Mouse (Mus musculus) A20 (cell line): ENCODE measurements around the gene Ntpcr.
A peak's percentile ranks its signal among the peaks of the same experiment; 100 is the strongest.

Source experiments
- DNase-seq: peaks from one replicate; pipeline ENCODE4 v3.0.0-alpha.2; 2011; ENCODE audit warnings: low read depth, low spot score

Ntpcr gene

DNA sequence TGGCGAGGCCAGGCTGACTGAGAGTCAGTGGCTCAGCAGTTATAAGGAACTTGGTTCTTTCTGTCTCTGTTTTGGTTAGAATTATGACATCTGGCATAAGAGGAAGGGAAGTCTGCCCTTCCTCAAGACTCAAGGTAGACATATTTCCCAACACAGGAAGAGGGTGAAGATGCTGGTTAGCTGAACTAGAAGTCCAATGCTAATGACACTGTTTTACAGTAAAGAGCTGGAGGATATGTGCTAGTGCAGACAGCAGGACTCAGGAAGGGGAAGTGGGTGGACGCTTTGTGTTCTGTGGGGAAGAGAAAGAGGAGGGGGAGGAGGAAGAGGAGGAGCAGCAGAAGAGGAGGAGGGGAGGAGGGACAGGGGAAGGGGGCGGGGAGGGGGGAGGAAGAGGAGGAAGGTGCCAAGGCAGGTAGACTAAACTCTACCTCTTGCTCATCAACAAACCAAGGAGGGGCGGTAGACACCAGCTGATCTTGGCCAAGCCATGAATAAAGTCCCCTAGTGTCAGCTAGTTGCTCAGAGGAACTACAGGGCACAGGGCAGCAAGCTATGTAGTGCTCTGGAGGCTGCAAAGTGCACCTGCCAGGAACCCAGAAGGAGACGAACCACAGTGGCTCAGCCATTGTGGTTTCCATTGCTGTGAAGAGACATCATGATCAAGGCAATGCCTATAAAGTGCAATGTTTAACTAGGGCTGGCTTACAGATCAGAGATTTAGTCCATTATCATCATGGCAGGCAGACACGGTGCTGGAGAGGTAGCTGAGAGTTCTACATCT lies 4.5 kb upstream of the Ntpcr start:
- peak; percentile 46 for DNase-seq

DNA sequence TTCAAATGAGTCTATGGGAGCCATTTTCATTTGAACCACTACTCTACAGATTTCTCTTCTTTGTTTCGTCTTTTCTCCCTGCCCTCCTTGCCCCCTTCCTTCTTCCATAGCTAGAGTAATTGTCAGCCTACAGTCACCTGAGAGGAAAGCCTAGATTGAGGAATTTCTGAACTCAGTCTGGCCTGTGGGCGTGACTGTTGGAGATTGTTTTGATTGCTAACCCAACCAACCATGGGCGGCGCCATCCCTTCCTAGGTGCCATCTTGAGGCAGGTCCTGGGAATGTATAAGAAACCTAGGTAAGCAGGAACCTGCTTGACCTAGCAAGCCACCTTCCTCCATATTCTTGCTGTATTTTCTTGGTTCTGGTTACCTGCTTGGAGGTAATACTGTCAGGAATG lies 3.6 kb upstream of the Ntpcr start:
- DNase-seq, result no peak

DNA sequence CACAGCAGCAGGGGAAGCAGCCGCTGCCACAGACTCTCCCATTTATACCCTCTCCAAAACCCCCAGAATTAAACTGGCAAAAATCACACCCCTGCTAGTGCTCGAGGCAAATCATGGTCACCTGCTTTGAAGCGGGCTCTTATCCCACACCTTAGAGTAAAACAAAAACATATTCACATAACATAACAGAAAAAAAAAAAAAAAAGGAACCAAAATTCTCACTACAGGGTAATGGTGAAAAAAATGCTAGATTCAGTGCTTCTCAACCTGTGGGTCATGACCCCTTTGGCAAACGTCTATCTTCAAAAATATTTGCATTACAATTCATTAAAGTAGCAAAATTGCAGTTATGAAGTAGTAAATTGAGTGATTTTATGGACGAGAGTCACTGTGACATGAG lies 2.8 kb upstream of the Ntpcr start:
- no peak for DNase-seq

DNA sequence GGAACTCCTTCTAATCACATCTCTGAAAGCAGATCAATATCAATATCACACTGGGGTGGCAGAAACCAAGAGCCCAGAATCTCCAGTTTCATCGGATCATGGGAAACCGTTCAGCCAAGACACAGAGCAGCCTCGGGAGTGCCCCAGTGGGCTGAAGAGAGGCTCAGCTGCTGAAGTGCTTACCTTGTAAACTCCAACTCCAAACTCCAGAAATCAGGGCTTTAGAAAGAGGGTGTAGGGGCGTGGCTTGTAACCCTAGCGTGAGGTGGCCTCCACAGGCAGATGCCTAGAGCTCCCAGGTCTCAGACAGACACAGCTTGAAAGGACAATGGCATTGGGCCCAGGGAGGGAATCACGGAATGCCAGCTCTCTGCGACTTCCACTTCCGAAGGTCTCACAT lies 2.0 kb upstream of the Ntpcr start:
- no peak for DNase-seq

DNA sequence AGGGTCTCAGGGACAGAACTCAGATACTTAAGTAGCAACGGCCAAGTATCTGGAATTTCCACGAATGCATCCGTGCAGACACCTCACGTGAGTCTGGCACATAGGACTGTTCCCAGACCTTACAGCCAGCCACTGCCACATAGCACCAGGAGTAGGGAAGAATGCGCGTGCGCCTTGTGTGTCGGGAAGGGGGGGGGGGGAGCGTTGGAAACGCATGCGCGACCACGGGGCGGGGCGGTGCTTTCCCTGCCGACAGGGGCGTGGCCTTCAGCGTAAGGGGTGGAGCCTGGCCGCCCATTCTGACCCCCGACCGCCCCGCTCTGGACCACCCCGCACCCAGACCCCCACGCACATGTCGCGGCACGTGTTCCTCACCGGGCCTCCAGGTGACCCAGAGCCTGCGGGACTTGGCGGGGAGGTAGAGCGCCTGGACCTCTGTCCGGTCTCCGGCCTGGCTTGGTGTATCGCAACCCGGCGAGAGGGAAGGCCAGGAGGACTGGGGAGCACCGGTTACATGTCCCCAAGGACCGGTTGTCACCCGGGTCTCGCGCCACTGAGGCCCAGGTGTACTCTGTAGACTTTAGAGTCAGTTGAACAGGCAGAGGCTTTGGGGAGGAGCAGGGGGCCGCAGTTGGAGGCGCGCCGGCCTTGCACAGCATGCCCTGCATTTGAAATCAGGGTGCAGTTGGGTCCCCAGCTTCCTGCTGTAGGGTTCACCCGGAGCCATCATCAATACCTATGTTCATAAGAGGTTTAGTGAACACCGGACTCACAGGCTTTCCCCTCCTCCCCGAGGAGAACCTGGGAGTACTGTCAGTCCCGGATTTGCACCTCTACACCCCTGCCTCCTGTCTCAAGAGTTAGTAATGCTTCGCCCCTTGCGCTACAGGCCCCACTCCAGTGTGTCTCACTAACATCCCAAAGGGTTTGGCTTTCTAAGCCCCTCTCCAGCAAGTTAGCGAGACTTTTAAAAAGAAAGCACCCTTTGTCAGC lies 4.5 kb downstream of the Ntpcr start:
- peak; percentile 77 for DNase-seq

DNA sequence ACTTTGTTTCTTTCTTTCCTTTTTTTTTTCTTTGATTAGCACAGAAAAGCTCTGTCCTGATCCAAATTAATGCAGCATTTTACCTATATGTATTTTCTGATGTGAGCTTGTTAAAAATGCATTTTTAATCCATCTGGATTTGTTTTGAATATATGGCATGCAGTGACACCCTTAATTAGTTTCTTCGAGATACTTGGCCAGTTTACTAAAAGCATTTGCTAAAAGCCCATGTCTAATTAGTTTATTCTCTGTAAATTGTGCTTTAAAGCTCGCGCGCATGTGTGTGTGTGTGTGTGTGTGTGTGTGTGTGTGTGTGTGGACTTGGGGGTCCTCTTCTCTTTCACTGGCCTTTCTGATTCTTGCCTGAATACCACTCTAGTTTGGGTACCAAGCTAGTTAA lies 9.2 kb downstream of the Ntpcr start:
- DNase-seq, result no peak

DNA sequence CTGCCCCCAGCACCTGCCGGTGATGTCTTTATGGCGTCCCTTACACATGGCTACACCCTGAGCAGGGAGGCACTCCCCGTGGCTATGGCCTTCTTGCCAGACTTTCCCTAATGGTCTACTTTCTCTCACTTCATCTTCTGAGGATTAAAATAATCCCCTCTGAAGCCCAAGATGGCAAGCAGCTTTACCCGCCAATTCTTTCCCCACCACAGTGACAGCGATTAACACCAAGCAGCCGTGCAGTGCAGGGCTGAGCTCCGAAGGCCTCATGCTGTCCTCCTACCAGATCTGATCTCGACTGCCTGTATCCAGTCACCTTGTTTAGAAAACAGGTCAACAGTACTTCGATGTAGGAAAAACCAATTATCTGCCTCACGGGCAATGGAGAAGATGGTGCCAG lies 10.9 kb downstream of the Ntpcr start:
- DNase-seq, result no peak

DNA sequence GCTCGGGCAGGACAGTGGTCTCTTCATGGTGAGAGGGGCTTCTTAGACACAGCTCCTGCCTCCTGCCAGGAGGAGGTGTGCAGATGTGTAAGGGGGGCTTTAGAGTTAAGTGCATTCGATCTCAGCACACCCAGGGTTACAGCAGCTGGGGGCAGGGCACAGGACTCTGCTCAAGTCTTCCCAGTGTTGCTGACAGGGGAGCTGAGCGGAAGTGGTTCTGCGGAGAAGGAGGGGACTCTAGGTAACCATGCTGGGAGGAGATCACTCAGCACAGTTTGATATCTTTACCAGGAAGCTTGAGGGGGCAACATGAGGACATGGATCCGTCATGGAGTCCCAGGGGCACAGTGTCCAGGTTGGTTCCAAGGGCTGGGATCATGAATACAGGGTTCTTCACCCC lies 11.6 kb downstream of the Ntpcr start:
- DNase-seq, result no peak

DNA sequence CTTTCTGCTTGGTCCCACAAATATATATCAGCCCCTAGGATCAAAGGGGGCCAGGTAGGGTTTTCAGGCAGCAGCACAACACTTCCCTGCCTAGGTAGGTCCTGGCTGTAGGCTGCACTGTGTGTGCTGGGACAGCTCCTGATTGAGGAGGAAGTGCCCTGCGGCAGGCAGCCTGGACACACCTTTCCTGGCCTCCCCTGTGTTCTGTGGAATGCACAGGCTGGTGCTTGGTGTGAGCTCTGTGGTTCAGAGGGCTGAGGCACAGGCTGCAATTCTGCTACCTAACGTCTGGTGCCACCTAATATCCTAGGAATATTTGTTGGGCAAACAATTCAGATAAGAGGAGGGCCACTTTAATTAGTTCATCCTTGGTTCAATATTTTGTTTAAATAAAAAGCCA lies 12.1 kb downstream of the Ntpcr start:
- no peak for DNase-seq

DNA sequence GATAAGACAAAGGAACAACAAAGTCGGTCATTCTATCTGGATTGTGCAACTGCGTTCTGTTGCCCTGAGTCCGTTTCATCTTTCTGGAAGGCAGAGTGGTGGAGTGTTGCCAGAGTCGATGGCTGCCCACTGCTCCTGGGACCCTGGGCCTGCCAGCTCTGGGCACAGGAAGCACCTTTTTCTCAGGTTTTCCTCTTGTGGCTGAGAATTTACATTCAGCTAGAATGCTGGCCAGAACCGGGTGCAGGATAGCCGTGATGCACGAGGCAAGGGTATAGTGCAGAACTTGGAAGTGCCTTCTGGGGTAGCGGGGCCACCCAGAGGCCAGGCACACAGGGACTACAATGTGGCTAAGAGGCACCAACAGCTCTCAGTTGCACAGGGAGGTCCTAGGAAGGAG lies 12.6 kb downstream of the Ntpcr start:
- no peak for DNase-seq

DNA sequence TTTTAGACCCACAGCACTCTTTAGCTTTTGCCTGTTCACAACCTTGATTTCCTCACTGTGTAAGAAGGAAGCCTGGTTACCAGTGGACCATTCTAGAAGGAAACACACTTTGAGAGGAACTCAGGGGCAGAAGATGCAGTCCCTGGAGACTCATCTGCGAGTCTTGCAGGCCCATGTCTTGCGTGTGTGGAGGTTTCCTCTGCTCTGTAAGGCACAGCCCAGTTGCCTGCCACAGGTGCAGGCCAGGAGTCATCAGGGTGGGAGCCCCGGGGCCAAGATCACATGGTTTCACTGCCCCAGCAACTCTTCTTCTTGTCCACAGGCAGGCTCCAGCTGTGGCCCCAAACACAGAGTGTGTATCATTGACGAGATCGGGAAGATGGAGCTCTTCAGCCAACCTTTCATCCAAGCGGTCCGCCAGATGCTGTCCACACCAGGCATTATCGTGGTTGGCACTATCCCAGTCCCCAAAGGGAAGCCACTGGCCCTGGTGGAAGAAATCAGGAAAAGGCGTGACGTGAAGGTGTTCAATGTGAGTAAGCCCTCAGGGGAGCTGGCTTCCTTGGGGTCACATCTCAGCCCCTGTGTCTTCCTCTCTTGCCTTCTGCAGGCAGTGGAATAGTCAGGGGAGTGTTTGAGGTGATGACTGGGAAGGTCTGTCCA lies 15.3 kb downstream of the Ntpcr start:
- no peak for DNase-seq

DNA sequence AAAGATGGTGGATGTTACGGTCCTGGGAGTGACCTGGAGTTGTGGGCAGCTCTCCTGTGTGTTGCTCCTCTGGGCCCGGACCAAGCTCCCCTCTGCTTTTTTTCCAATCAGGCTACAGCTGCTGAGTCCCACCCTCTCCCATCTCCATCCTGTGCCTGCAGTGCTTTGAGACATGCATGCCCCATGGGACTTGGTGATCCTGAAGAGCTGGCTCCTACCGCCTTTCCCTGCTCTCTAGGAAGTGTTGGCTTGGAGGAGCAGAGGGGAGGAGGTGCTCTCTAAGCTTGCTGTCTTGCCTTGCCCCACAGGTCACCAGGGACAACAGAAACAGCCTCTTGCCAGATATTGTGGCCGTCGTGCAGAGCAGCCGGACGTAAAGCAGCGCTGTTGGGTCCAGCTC lies 17.6 kb downstream of the Ntpcr start:
- no peak for DNase-seq

DNA sequence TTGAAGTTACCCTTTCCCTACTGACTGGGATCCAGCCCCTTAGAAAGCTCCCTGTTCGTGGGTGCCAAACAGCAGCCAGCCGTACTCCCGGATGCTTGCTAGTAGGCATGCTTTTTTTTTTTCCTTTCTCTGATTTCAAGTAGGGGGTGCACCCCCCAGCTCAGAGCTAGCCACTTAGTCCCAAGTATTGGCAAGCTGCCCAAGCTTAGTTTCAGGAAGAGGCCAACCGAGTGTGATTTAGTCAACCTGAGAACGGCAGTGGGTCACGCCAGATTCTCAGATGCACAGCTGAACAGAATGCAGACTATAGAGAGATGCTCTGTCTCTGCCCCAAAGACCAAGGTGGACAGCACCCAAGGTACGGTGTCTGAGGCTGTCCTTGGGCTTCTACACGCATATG lies 21.1 kb downstream of the Ntpcr start:
- DNase-seq, result peak; percentile 18

DNA sequence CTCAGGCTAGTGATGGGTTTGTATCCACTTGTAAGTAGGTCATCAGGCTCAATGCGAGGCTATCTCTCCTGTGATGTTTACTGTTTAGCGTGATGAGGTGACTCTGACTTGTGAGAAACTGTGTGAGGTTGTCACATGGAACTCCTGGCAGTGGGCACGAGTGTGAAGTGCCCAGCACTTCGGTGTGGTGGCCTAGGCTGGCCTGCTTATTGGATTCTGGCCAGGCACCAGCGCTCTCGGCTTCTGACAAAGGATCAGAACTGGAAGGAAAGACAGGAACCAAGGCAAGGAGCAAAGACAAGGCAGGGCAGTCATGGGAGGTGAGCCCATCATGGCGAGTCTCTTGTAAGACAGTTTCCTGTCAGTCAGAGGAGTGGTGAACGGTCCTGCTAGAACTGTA lies 26.1 kb downstream of the Ntpcr start:
- no peak for DNase-seq

DNA sequence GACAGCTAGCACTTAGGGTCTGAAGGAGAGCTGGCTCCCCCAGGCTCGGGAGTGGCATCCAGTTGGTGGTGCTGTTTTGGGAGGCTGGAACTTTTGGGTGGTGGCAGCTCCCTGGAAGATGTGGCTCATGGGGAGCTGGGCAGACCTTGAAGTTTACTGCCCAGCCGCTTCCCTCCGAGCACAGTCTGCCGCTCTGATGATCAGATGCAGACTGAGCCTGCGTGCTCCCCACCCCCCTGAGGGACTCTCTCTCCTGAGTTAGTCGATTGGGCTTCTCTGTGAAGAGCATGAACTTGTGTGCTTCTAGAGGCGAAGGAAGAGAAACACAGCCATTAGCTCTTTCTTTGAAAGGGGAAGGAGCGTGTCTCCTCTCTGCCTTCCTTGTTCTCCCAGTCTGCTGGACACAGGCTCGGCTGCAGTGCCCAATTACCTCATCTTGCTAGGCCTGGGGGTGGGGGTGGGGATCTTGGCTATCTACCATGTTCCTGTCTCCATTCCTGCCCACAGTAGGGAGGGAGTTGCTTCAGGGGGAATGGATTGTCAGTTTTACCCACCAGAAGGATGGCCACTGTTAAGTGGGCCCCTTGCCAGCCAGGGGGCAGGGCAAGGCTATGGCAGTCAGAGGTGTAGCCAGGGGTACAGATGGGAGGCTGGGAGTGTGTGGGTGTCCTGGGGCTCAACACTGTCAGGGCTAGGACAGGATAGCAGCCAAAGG lies 26.8 kb downstream of the Ntpcr start:
- no peak for DNase-seq

DNA sequence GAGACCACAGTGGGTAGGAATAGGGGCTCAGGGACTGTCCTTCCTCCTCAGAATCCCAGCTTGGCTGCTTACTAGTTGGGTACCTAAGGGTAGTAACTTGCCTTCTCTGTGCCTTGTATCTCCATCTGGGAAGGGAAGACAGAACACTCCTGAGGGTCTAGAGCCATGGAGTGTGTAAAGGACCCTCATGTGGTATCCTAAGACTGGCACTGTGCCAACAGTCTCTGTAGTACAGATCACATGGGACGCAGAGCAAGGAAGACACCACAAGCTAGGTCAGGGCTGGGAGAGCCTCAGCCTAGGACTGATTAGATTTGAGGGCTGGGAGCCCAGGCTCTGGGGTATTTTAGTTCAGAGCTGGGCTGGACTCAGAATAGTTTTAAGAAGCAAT lies 27.3 kb downstream of the Ntpcr start:
- no peak for DNase-seq

DNA sequence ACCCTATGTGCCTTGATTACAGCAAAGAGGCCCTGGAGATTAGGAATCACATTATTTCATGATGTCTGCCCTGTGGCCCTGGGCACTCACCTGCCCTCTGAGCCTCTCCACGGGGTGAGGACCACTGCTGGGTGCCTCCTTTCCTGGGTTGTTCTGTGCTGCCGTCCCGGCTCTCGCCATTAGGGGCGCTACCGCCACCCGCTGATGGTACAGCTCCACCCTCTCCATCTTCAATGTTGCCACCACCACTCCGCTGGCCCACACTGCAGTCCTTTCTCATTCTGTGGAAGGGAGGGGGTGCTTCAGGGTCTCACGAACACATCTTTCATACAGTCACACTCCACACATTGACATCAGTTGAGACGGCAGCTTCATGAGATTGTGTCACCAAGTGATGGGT lies 29.3 kb downstream of the Ntpcr start:
- peak; percentile 46 for DNase-seq

DNA sequence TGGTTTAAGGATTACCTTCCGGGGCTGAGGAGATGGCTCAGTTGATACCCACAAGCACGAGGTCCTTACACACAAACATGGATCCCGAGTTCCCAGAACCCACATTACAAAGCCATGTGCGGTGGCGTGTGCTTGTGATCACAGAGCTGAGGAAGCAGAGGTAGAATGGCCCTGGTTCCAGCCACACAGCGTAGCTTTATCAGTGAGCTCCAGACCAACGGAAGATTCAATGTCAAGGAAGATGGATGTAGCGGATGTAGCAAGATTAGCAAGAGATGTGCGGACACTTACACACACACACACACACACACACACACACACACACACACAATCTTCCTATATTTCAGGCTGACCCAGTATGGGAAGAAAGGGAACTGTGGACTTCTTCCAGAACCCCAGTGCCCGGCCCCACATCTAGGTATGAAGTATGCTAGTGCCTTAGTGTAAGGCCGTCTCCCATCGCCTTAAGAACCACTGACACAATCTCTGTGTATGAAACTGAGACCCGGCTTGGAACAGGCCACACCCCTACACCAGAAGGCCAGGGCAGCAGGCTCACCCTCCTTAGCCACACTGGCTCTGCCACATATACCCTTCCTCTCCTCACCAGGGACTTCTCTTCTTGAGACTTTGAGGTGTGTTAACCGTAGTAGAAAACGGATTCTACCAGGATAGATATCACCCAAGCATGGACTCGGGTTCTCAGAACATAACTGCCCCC lies 33.5 kb downstream of the Ntpcr start:
- no peak for DNase-seq

DNA sequence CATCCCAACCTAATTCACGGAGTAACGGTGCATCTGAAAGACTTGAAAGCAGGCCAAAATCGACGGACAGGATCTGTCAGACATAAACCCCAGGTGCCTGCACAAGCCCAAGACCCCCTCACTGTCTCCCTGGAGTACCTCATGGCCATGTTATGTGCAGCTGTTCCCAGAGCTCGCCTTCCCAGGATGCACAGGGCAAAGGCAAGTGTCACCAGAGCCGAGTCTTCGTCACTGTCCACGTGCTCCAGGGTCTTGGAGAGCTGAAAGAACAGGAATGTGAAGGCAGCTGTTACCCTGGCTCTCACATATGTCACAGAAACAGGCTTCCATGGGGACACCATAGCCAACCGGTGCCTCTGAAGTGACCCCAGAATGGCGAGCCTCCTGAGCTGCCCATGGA lies 38.3 kb downstream of the Ntpcr start:
- no peak for DNase-seq

DNA sequence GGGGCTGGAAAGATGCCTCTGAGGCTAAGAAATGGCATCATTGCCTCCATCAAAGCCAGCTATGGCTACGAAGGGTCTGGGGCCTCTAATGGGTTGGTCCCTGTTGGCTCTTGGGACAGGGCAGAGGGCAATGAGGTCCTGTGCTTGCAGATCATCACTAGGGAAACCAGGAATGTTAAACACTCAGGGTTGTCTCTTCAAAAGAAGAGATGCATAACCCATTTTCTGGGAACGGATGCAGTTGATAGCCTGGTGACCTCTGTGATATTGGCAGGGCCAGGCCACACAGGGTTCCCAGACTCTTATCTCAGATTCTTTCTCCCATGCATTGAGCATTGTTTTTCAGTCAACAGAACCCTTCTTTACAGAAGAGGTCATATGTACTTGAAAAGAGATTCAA lies 42.5 kb downstream of the Ntpcr start:
- DNase-seq, result no peak

DNA sequence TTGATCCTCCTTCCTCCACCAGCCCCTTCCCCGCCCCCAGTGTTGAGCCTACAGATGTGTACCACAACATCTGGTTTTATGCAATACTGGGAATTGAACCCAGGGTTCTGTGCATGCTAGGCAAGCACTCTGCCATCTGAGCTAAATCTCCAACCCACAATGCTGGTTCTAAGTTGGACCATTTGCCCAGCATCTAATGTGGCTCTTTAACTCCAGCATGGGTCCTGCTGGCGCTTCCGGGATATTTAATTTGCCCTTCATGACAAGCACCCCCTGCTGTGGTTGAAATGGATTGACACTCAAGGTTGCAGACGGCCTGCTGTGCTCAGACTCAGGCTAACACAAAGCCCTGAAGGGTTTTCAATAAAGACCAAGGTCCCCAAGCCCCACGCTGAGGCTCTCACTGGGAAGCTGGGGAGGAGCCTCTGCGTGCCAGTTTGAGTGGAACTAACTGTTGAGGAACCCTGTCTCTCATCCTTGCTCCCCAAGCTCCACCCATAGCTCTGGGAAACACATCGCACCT lies 43.6 kb downstream of the Ntpcr start:
- no peak for DNase-seq
